Mouse (Mus musculus): Measurements from ENCODE around the gene Csf2rb. TPM values are rescaled to one million over a fixed set of nuclear protein-coding genes. Genes with fewer than 3 reads are reported as not detected.

Gene Csf2rb
- total RNA-seq, 1 experiment from 2014 or later, result 33.5 TPM

Other genes with a start within 250 kb of the Csf2rb start
- gene Cacng2, start 205.7 kb upstream of the Csf2rb start, total RNA-seq (2017), result not detected in 2 replicates
- gene Ift27, start 151.6 kb upstream of the Csf2rb start, total RNA-seq (2017), result 14.3 and 18.2 TPM in 2 replicates
- gene Pvalb, start 119.4 kb upstream of the Csf2rb start, total RNA-seq (2017), result not detected in 2 replicates
- 42.8 and 82.2 TPM in 2 replicates for gene Ncf4, start 81.0 kb upstream of the Csf2rb start, total RNA-seq (2017)
- gene Csf2rb2, start 20.0 kb upstream of the Csf2rb start, total RNA-seq (2017), result 1.2 and 2.4 TPM in 2 replicates
- gene Tex33, start 70.2 kb downstream of the Csf2rb start, total RNA-seq (2017), result not detected in 2 replicates
- gene Tst, start 80.2 kb downstream of the Csf2rb start, total RNA-seq (2017), result 7.3 and 11.1 TPM in 2 replicates
- gene Mpst, start 80.7 kb downstream of the Csf2rb start, total RNA-seq (2017), result 22.9 and 45.3 TPM in 2 replicates
- 11.8 and 22.8 TPM in 2 replicates for gene Kctd17, start 102.8 kb downstream of the Csf2rb start, total RNA-seq (2017)
- gene Tmprss6, start 142.9 kb downstream of the Csf2rb start, total RNA-seq (2017), result not detected in 2 replicates
- 0.19 and 1.9 TPM in 2 replicates for gene Il2rb, start 169.5 kb downstream of the Csf2rb start, total RNA-seq (2017)
- gene C1qtnf6, start 205.7 kb downstream of the Csf2rb start, total RNA-seq (2017), result 0.24 and 0.50 TPM in 2 replicates
- gene Sstr3, start 218.9 kb downstream of the Csf2rb start, total RNA-seq (2017), result not detected in 2 replicates
- 104 and 252 TPM in 2 replicates for gene Rac2, start 247.0 kb downstream of the Csf2rb start, total RNA-seq (2017)

Data from common myeloid progenitor, adult 5-6 weeks (primary cell).